Mouse (Mus musculus): ENCODE data around the gene Stxbp5. TPM values are rescaled to one million over a fixed set of nuclear protein-coding genes. Genes with fewer than 3 reads are reported as not detected.

The Stxbp5 gene
- polyA plus RNA-seq, 1 experiment from 2014 or later: 7.9 TPM

DNA sequence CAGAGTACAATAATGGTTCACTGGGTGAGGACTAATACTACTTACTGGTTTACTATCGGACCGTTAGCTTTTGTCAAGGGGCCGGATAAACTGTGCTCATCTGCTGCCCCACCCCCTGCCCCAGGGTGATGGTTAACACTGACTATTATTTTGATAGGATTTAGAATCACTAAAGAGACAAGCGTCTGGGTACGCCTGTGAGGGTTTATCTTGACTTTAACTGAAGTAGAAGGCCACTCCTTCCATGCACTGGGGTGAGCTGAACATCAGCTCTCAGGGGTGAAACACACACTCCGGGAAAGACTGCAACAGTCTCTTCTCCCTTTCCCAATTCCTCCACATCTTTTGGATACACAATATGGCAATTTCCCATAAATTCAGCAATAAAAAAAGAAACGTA lies 61.5 kb downstream of the Stxbp5 start:
- H3K4me1 ChIP-seq: no peaks in the 10 kb centered on the region
- no peak overlapping the region for H3K27ac ChIP-seq
- no peak overlapping the region for H3K9ac ChIP-seq
- 71% methylated on average over 7 of the region's 7 CpGs for WGBS
- no peaks in the 10 kb centered on the region for H3K36me3 ChIP-seq (replicated peaks)
- no peak for ATAC-seq (ENCODE audit: low FRiP score)
- no peak overlapping the region for H3K4me3 ChIP-seq (replicated peaks)
- H3K4me2 ChIP-seq: no peak overlapping the region
- no peaks in the 10 kb centered on the region for H3K27me3 ChIP-seq
- H3K9me3 ChIP-seq: no peaks in the 10 kb centered on the region

DNA sequence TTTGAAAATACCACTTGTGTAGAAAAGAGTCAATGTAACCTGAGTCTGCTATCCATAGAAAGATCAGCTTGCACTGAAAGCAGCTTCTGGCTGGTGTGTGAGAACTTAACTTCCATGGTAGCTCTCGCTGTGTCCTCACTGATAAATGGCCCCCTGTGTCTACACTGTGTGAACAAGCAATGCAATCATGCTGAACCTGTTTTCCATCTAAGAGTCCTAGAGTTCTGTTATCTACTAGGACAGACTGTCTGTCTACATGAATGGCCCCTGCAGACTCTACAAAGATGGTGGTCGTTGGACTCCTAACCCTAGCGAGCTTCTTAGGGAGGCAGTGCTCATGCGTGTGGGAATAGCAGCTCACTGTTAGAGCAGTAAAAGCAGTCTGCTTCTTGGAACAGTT lies 65.9 kb downstream of the Stxbp5 start:
- Histone ChIP-seq H3K9ac (no peak overlapping the region), H3K27ac (no peak overlapping the region), H3K4me2 (no peak overlapping the region), H3K9me3 (no peaks in the 10 kb centered on the region), H3K4me3 (replicated peaks) (no peak overlapping the region), H3K36me3 (replicated peaks) (no peaks in the 10 kb centered on the region), H3K27me3 (no peaks in the 10 kb centered on the region), H3K4me1 (no peaks in the 10 kb centered on the region)
- 84% methylated on average over 4 of the region's 4 CpGs for WGBS
- ATAC-seq (ENCODE audit: low FRiP score): no peak

DNA sequence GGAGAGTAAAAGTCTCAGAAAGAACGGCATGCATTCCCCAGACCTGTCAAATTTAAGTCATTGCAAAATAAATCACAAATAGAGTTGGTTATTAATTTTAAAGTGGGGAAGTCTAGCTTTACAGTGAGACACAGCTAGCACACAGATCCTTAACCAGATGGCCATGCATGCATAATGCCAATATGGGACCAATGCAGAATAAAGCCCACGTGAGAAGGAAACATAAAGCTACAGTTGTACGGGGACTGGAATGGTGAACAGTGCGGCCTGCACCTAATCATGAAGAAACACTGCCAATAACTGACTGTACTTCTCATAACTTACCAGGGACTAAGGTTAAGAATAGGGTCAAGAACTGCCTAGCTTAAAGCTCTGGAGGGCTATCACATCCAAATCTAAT lies 67.9 kb downstream of the Stxbp5 start:
- Histone ChIP-seq H3K27ac (no peak overlapping the region), H3K9me3 (no peaks in the 10 kb centered on the region), H3K9ac (no peak overlapping the region), H3K4me3 (replicated peaks) (no peak overlapping the region), H3K27me3 (no peaks in the 10 kb centered on the region), H3K4me2 (no peak overlapping the region), H3K4me1 (no peaks in the 10 kb centered on the region), H3K36me3 (replicated peaks) (no peaks in the 10 kb centered on the region)
- no peak for ATAC-seq (ENCODE audit: low FRiP score)
- WGBS: 89% methylated on average over 4 of the region's 4 CpGs

DNA sequence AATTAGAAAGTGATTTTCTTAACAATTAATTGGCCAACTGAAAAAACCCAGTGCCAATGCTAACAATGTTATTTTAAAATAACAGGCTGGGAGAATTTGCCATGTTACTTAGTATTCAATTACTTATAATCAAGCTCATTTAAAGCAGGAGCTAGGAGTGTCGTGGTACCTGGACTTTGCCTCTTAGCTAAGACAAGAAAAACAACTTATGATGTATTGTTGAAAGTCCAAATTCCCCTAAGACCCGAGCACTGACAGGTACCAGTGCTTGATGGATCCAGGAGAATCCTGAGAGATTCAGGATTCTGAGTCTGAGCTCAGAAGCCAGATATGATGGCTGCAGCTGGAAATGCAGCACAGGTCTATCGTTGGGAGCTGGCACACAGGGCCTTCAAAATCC lies 71.1 kb downstream of the Stxbp5 start:
- H3K27me3 ChIP-seq: no peaks in the 10 kb centered on the region
- H3K27ac ChIP-seq: no peak overlapping the region
- H3K4me1 ChIP-seq: no peaks in the 10 kb centered on the region
- no peak overlapping the region for H3K9ac ChIP-seq
- no peaks in the 10 kb centered on the region for H3K36me3 ChIP-seq (replicated peaks)
- H3K4me3 ChIP-seq (replicated peaks): no peak overlapping the region
- no peak overlapping the region for H3K4me2 ChIP-seq
- WGBS: 88% methylated on average over 3 of the region's 3 CpGs
- H3K9me3 ChIP-seq: no peaks in the 10 kb centered on the region
- no peak for ATAC-seq (ENCODE audit: low FRiP score)

DNA sequence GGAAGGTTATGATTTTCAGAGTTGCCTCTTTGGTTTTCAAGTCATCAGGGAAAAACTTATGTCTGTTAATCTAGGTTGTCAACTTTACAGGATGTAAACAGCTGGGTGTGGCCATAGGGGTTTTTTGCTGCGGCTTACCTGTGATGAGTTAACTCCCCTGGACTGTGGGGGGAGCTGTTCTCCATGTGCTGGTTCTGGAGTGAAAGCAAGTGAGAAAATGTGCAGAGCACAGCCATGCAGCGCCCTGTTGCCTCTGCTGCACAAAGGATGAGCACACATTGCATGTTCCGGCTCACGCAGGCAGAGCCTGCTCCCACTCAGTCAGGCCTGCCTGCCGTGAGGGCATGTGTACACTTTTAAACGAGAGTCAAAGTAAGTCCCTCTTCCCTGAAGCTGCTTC lies 79.6 kb downstream of the Stxbp5 start:
- Histone ChIP-seq H3K4me2 (no peak overlapping the region), H3K4me1 (no peaks in the 10 kb centered on the region; the same call in 1 of the 2 replicates), H3K27ac (no peak overlapping the region), H3K9me3 (no peaks in the 10 kb centered on the region), H3K27me3 (no peaks in the 10 kb centered on the region), H3K36me3 (replicated peaks) (no peaks in the 10 kb centered on the region), H3K9ac (no peak overlapping the region), H3K4me3 (replicated peaks) (no peak overlapping the region)
- WGBS: 66% methylated on average over 6 of the region's 6 CpGs
- no peak for ATAC-seq (ENCODE audit: low FRiP score)

DNA sequence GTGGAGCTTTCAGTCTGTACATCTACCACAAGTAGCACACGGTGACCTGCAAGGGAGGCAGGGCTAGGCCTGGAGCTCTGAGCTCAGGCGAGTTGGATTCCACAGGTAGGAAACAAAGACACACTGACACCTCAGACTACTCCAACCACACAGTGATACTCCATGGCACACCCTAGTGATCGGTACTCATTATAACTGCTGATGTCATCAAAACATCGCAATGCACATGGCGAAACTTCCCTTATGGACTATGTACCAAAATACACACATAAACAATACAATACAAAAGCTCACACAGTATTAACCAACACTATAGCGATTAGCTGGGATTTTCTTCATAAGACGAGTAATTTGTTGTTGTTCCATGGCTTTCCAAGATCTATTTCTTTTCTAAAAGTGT lies 82.3 kb downstream of the Stxbp5 start:
- no peak overlapping the region for H3K27ac ChIP-seq
- no peaks in the 10 kb centered on the region for H3K27me3 ChIP-seq
- no peaks in the 10 kb centered on the region for H3K36me3 ChIP-seq (replicated peaks)
- ATAC-seq (ENCODE audit: low FRiP score): no peak
- no peaks in the 10 kb centered on the region for H3K4me1 ChIP-seq
- H3K4me3 ChIP-seq (replicated peaks): no peak overlapping the region
- H3K9ac ChIP-seq: no peak overlapping the region
- 92% methylated on average over 7 of the region's 7 CpGs for WGBS
- no peak overlapping the region for H3K4me2 ChIP-seq
- no peaks in the 10 kb centered on the region for H3K9me3 ChIP-seq

DNA sequence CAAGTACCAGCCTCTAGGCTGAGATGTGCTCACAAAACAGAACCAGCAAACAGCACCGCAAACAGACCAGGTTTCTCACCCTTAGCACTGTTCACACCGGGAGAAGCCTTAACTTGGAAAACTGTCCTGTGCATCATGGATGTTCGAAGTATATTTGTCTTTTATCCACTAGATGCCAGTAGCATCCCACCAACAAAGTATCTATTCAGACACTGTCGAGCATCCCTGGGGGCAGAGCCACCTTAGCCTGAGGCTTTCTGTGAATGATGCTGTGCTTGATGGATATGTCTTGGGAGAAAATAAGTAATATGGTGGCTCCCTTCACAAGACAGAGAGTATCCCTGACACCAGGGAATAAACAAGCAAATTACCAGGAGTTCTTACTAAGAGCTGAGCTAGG lies 87.0 kb downstream of the Stxbp5 start:
- no peak overlapping the region for H3K4me3 ChIP-seq (replicated peaks)
- no peak overlapping the region for H3K4me2 ChIP-seq
- no peaks in the 10 kb centered on the region for H3K9me3 ChIP-seq
- H3K27ac ChIP-seq: no peak overlapping the region
- no peaks in the 10 kb centered on the region for H3K4me1 ChIP-seq
- no peaks in the 10 kb centered on the region for H3K36me3 ChIP-seq (replicated peaks)
- no peak overlapping the region for H3K9ac ChIP-seq
- 83% methylated on average over 4 of the region's 4 CpGs for WGBS
- H3K27me3 ChIP-seq: no peaks in the 10 kb centered on the region
- peak; percentile 71; the same call in 1 of the 2 replicates for ATAC-seq (ENCODE audit: low FRiP score)

DNA sequence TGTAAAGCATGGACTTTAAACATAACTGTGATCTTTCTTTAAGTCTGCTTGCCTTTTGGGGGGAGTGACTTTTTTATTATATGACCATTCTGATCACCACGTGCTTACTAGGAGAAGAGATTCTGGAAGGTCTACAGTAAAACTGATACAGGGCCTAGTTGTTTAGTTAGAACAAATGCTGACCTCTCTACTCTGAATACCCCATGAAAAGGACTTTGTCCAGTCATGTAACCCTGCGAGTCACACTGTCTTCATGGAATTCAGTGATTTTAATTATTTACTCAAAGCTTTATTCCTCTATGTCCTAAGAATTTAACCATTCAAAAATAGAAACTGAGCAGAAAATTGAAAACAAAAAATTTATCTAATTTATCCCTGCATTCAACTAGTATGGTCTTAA lies 93.3 kb downstream of the Stxbp5 start:
- Histone ChIP-seq H3K9ac (no peak overlapping the region), H3K36me3 (replicated peaks) (peaks cover 5% of the 10 kb centered on the region; the same call in 1 of the 2 replicates), H3K4me1 (0 out of 2 replicates have a peak, but pooled peaks cover 5% of the 10 kb centered on the region), H3K27me3 (no peaks in the 10 kb centered on the region), H3K4me3 (replicated peaks) (no peak overlapping the region), H3K27ac (no peak overlapping the region), H3K4me2 (no peak overlapping the region), H3K9me3 (no peaks in the 10 kb centered on the region)
- 91% methylated on average over 2 of the region's 2 CpGs for WGBS
- no peak for ATAC-seq (ENCODE audit: low FRiP score)

DNA sequence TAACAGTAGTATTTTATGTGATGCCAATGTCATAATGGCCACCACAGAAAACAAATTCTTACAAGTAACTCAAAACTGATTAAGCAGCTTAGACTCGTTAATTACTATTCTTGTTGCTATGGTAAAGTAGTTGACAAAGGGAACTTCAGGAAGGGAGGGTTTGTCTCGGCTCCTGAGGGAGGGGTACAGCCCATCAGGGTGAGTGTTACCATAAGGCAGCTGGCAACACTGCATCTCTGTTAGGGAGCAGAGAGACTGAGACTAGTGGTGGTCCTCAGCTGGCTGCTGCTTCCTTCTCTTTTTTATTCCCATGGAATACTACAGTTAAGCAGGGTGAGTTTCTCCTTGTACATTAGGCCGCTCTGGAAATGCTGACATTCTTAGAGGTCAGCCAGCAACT lies 95.5 kb downstream of the Stxbp5 start:
- Histone ChIP-seq H3K4me3 (replicated peaks) (no peak overlapping the region), H3K4me1 (0 out of 2 replicates have a peak, but pooled peaks cover 5% of the 10 kb centered on the region), H3K9ac (no peak overlapping the region), H3K27ac (no peak overlapping the region), H3K36me3 (replicated peaks) (peaks cover 5% of the 10 kb centered on the region; the same call in 1 of the 2 replicates), H3K9me3 (no peaks in the 10 kb centered on the region), H3K4me2 (no peak overlapping the region), H3K27me3 (no peaks in the 10 kb centered on the region)
- WGBS: 39% methylated on average over 3 of the region's 3 CpGs
- ATAC-seq (ENCODE audit: low FRiP score): peak; percentile 58; the same call in 1 of the 2 replicates

DNA sequence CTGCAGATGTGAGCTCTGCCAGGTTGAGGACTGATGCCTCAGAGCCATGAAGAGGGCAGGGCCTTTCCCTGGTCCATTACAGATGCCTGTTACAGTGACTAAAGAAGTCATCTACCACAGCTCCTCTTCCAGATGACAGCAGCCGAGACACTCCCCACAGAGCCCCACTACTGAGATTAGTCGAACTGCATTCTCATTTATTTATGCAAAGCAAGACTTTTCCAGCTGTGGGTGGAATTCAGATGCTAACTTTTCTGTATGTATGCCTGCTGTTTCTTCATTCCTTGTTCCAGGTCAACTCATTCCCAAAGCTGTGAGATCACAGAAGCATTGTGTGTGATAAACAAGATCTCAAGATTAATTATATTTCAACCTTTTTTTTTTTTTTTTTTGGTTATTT lies 97.8 kb downstream of the Stxbp5 start:
- no peak for ATAC-seq (ENCODE audit: low FRiP score)
- peaks cover 3% of the 10 kb centered on the region; the same call in 1 of the 2 replicates for H3K36me3 ChIP-seq (replicated peaks)
- no peaks in the 10 kb centered on the region for H3K9me3 ChIP-seq
- WGBS: 57% methylated on average over 2 of the region's 2 CpGs
- 0 out of 2 replicates have a peak, but pooled peaks cover 5% of the 10 kb centered on the region for H3K4me1 ChIP-seq
- H3K27ac ChIP-seq: no peak overlapping the region
- H3K4me2 ChIP-seq: no peak overlapping the region
- no peak overlapping the region for H3K9ac ChIP-seq
- H3K4me3 ChIP-seq (replicated peaks): no peak overlapping the region
- no peaks in the 10 kb centered on the region for H3K27me3 ChIP-seq

DNA sequence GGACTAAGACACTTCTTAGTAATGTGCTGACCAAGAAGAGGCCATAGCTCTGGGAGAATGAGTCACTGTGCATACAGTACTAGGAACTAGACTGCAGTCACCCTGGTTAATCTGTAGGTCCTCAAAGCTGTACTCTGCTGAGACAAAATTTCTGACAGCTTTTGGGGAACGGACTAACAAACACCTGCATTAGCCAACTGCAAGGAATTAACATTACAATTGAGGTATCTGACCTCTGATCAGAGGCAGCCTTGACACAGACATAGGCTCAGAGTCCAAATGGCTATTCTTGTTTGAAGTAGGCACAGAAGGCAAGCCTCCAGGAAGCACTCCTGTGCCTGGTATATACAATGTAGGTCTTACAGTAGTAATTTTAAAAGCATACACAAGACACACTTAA lies 99.3 kb downstream of the Stxbp5 start:
- H3K9me3 ChIP-seq: no peaks in the 10 kb centered on the region
- no peak for ATAC-seq (ENCODE audit: low FRiP score)
- H3K4me2 ChIP-seq: no peak overlapping the region
- H3K27me3 ChIP-seq: no peaks in the 10 kb centered on the region
- WGBS: 54% methylated on average over 1 of the region's 1 CpGs
- no peak overlapping the region for H3K4me3 ChIP-seq (replicated peaks)
- H3K36me3 ChIP-seq (replicated peaks): peaks cover 14% of the 10 kb centered on the region
- H3K4me1 ChIP-seq: 0 out of 2 replicates have a peak, but pooled peaks cover 5% of the 10 kb centered on the region
- no peak overlapping the region for H3K27ac ChIP-seq
- no peak overlapping the region for H3K9ac ChIP-seq

DNA sequence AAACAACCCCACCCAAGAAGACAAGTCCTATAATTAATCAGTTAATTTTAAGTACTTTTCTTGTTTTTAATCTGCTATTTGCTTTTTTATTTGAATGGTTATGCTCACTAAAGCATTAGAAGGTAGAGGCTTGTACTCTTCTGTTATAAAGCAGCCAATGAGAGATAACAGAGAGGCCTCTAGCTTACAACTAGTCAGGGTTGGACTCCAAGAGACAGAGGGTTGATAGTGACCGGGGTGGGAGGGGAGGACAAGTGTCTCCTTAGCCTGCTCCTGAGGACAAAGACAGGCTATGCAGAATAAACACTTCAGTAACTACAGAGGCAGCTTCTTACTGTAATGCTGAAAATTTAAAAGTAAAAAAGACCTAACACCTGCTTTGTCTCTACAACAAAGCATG lies 101.8 kb downstream of the Stxbp5 start:
- no peak overlapping the region for H3K9ac ChIP-seq
- 83% methylated on average over 1 of the region's 1 CpGs for WGBS
- H3K9me3 ChIP-seq: no peaks in the 10 kb centered on the region
- no peak for ATAC-seq (ENCODE audit: low FRiP score)
- H3K4me1 ChIP-seq: no peaks in the 10 kb centered on the region
- no peak overlapping the region for H3K4me3 ChIP-seq (replicated peaks)
- H3K36me3 ChIP-seq (replicated peaks): peaks cover 14% of the 10 kb centered on the region
- H3K27ac ChIP-seq: no peak overlapping the region
- H3K27me3 ChIP-seq: no peaks in the 10 kb centered on the region
- H3K4me2 ChIP-seq: no peak overlapping the region

DNA sequence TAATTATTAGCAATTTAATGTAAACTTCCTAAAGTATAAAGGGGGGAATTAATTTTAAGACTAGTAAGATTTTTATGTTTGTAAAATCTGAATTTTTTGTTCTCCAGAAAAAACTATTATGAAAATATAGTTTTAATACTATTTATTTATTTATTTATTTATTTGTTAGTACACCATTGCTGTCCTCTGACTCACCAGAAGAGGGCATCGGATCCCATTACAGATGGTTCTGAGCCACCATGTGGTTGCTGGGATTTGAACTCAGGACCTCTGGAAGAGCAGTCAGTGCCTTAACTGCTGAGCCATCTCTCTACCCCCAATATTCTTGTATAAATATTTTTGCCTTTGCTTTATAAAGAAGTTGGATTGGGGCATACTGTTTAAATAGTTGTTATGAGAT lies 104.5 kb downstream of the Stxbp5 start:
- Histone ChIP-seq H3K4me2 (no peak overlapping the region), H3K9me3 (no peaks in the 10 kb centered on the region), H3K9ac (no peak overlapping the region), H3K27ac (no peak overlapping the region), H3K4me3 (replicated peaks) (no peak overlapping the region), H3K4me1 (no peaks in the 10 kb centered on the region), H3K27me3 (no peaks in the 10 kb centered on the region), H3K36me3 (replicated peaks) (peaks cover 14% of the 10 kb centered on the region)
- 97% methylated on average over 1 of the region's 1 CpGs for WGBS
- ATAC-seq (ENCODE audit: low FRiP score): no peak
